Mouse (Mus musculus) embryonic facial prominence, embryonic 15.5 days (tissue): ENCODE measurements around the gene Sema3a. TPM values are rescaled to one million over a fixed set of nuclear protein-coding genes. Genes with fewer than 3 reads are reported as not detected.
A peak's percentile ranks its signal among the peaks of the same experiment; 100 is the strongest.

Source experiments
- ATAC-seq: fragments of 200-750 bp; cut with Nextera tagmentation; 2 replicates; pipeline ENCODE4 v1.8.0; 2017; ENCODE audit warnings: low read depth, moderate TSS enrichment; ENCODE audit not compliant: insufficient number of reproducible peaks, low FRiP score, low TSS enrichment
- H3K27ac ChIP-seq: fragments of 300-500 bp; sonication (generic); replicated peaks from 2 replicates; pipeline ENCODE4 v1.5.1; 2015; ENCODE audit warnings: mild to moderate bottlenecking, inconsistent platforms
- H3K27me3 ChIP-seq: fragments of 300-500 bp; sonication (generic); 2 replicates; pipeline ENCODE4 v1.6.1; 2015; ENCODE audit warnings: inconsistent platforms
- H3K36me3 ChIP-seq: fragments of 300-500 bp; sonication (generic); 2 replicates; pipeline ENCODE4 v1.6.1; 2015; ENCODE audit warnings: mild to moderate bottlenecking, inconsistent platforms
- H3K4me1 ChIP-seq: fragments of 300-500 bp; sonication (generic); 2 replicates; pipeline ENCODE4 v1.6.1; 2015; ENCODE audit warnings: inconsistent platforms
- H3K4me2 ChIP-seq: fragments of 300-500 bp; sonication (generic); replicated peaks from 2 replicates; pipeline ENCODE4 v1.6.1; 2015; ENCODE audit warnings: mild to moderate bottlenecking, inconsistent platforms
- H3K4me3 ChIP-seq: fragments of 300-500 bp; sonication (generic); replicated peaks from 2 replicates; pipeline ENCODE4 v1.5.1; 2015; ENCODE audit warnings: mild to moderate bottlenecking, inconsistent platforms
- H3K9ac ChIP-seq: fragments of 300-500 bp; sonication (generic); 2 replicates; pipeline ENCODE4 v1.6.1; 2015; ENCODE audit warnings: inconsistent platforms
- H3K9me3 ChIP-seq: fragments of 300-500 bp; sonication (generic); replicated peaks from 2 replicates; pipeline ENCODE4 v1.6.1; 2016; ENCODE audit warnings: inconsistent platforms
- WGBS: fragments of 180-500 bp; shearing (Covaris S2); methylation state at CpG from one replicate; pipeline ENCODE4 v1.1.7; 2015; 5-methylcytosine and 5-hydroxymethylcytosine counted together
- polyA plus RNA-seq: library from polyadenylated mRNA; unstranded; fragments of >200 nt; fragmentation: Nextera tagmentation; extraction: Ambion mirVana; gene quantifications from 2 replicates; pipeline ENCODE4 v1.2.1, GENCODE M21; 2015

Sema3a gene
- polyA plus RNA-seq: 31.7 and 32.1 TPM in 2 replicates

GRCm38 (mm10) chr5:13125241-13125692 lies at the start of gene Sema3a:
Sema3a (plus strand) TSS chr5:13125414.
- 6% methylated on average over 13 of the region's 13 CpGs for WGBS
- 0 out of 2 replicates have a peak, but pooled peaks cover 11% of the 10 kb centered on the region for H3K4me1 ChIP-seq
- ATAC-seq: peak; percentile 92
- peak within 1 kb of the TSS; percentile 76 for H3K27ac ChIP-seq
- H3K4me2 ChIP-seq: peak within 1 kb of the TSS; percentile 50
- H3K36me3 ChIP-seq: no peaks in the 10 kb centered on the region
- H3K4me3 ChIP-seq: peak within 1 kb of the TSS; percentile 42
- no peaks in the 10 kb centered on the region for H3K9me3 ChIP-seq
- H3K9ac ChIP-seq: peak within 1 kb of the TSS; percentile 7; the same call in 1 of the 2 replicates
- no peaks in the 10 kb centered on the region for H3K27me3 ChIP-seq

GRCm38 (mm10) chr5:13084777-13085439 lies 40.3 kb upstream of the Sema3a start:
- Histone ChIP-seq H3K9me3 (no peaks in the 10 kb centered on the region), H3K4me1 (no peaks in the 10 kb centered on the region), H3K4me2 (no peak overlapping the region), H3K27ac (no peak overlapping the region), H3K4me3 (no peak overlapping the region), H3K27me3 (no peaks in the 10 kb centered on the region), H3K36me3 (no peaks in the 10 kb centered on the region), H3K9ac (no peak overlapping the region)
- WGBS: 33% methylated on average over 6 of the region's 6 CpGs
- no peak for ATAC-seq

GRCm38 (mm10) chr5:13090431-13090830 lies 34.8 kb upstream of the Sema3a start:
- no peak for ATAC-seq
- Histone ChIP-seq H3K4me1 (no peaks in the 10 kb centered on the region), H3K4me2 (no peak overlapping the region), H3K27ac (no peak overlapping the region), H3K4me3 (no peak overlapping the region), H3K9ac (no peak overlapping the region), H3K27me3 (no peaks in the 10 kb centered on the region), H3K36me3 (no peaks in the 10 kb centered on the region), H3K9me3 (no peaks in the 10 kb centered on the region)
- 78% methylated on average over 1 of the region's 1 CpGs for WGBS

GRCm38 (mm10) chr5:13109522-13109921 lies 15.7 kb upstream of the Sema3a start:
- H3K4me2 ChIP-seq: no peak overlapping the region
- ATAC-seq: no peak

GRCm38 (mm10) chr5:13117236-13117635 lies 8.0 kb upstream of the Sema3a start:
- ATAC-seq: no peak
- WGBS: 77% methylated on average over 8 of the region's 8 CpGs
- no peak overlapping the region for H3K4me3 ChIP-seq
- no peaks in the 10 kb centered on the region for H3K36me3 ChIP-seq
- H3K9ac ChIP-seq: no peak overlapping the region
- no peaks in the 10 kb centered on the region for H3K4me1 ChIP-seq
- no peaks in the 10 kb centered on the region for H3K27me3 ChIP-seq
- H3K27ac ChIP-seq: no peak overlapping the region
- H3K9me3 ChIP-seq: no peaks in the 10 kb centered on the region
- no peak overlapping the region for H3K4me2 ChIP-seq

More at GRCm38 (mm10) chr5:13109522-13109921, 15.7 kb upstream of the Sema3a start:
- H3K27ac ChIP-seq: no peak overlapping the region
- no peaks in the 10 kb centered on the region for H3K36me3 ChIP-seq
- WGBS: 38% methylated on average over 2 of the region's 2 CpGs
- no peaks in the 10 kb centered on the region for H3K9me3 ChIP-seq
- no peak overlapping the region for H3K4me3 ChIP-seq
- no peaks in the 10 kb centered on the region for H3K4me1 ChIP-seq
- H3K9ac ChIP-seq: no peak overlapping the region
- H3K27me3 ChIP-seq: no peaks in the 10 kb centered on the region

GRCm38 (mm10) chr5:13125757-13126156 lies 543 bp downstream of the Sema3a start:
- peak overlapping the region; percentile 42 for H3K4me3 ChIP-seq
- no peaks in the 10 kb centered on the region for H3K9me3 ChIP-seq
- 0 out of 2 replicates have a peak, but pooled peaks cover 11% of the 10 kb centered on the region for H3K4me1 ChIP-seq
- no peaks in the 10 kb centered on the region for H3K27me3 ChIP-seq
- no peaks in the 10 kb centered on the region for H3K36me3 ChIP-seq
- WGBS: 10% methylated on average over 9 of the region's 9 CpGs
- ATAC-seq: peak; percentile 59; the same call in 1 of the 2 replicates
- H3K4me2 ChIP-seq: peak overlapping the region; percentile 50
- H3K9ac ChIP-seq: peak overlapping the region; percentile 7; the same call in 1 of the 2 replicates
- H3K27ac ChIP-seq: peak overlapping the region; percentile 76

GRCm38 (mm10) chr5:13126196-13126595 lies 982 bp downstream of the Sema3a start:
- Histone ChIP-seq H3K4me2 (peak overlapping the region; percentile 50), H3K9ac (no peak overlapping the region), H3K27ac (peak overlapping the region; percentile 76), H3K27me3 (no peaks in the 10 kb centered on the region), H3K4me1 (0 out of 2 replicates have a peak, but pooled peaks cover 11% of the 10 kb centered on the region), H3K9me3 (no peaks in the 10 kb centered on the region), H3K36me3 (no peaks in the 10 kb centered on the region), H3K4me3 (peak overlapping the region; percentile 42)
- ATAC-seq: no peak
- 17% methylated on average over 4 of the region's 4 CpGs for WGBS

GRCm38 (mm10) chr5:13127121-13127520 lies 1.9 kb downstream of the Sema3a start:
- ATAC-seq: no peak
- Histone ChIP-seq H3K4me1 (0 out of 2 replicates have a peak, but pooled peaks cover 11% of the 10 kb centered on the region), H3K27me3 (no peaks in the 10 kb centered on the region), H3K4me2 (0 out of 2 replicates have a peak overlapping the region, but pooled peaks have one; percentile 50), H3K4me3 (peak overlapping the region; percentile 11; the same call in 1 of the 2 replicates), H3K27ac (no peak overlapping the region), H3K36me3 (no peaks in the 10 kb centered on the region), H3K9ac (no peak overlapping the region), H3K9me3 (no peaks in the 10 kb centered on the region)
- 50% methylated on average over 3 of the region's 3 CpGs for WGBS

- 76% methylated on average over 7 of the region's 7 CpGs for WGBS
- Histone ChIP-seq H3K27ac (no peak overlapping the region), H3K9me3 (no peaks in the 10 kb centered on the region), H3K36me3 (no peaks in the 10 kb centered on the region), H3K4me3 (no peak overlapping the region), H3K9ac (no peak overlapping the region), H3K4me2 (no peak overlapping the region), H3K27me3 (no peaks in the 10 kb centered on the region), H3K4me1 (no peaks in the 10 kb centered on the region)
- ATAC-seq: no peak; the same call in 1 of the 2 replicates
Measured at GRCm38 (mm10) chr5:13144733-13145457, 19.7 kb downstream of the Sema3a start.

GRCm38 (mm10) chr5:13149909-13150308 lies 24.7 kb downstream of the Sema3a start:
- Histone ChIP-seq H3K9ac (no peak overlapping the region), H3K4me3 (no peak overlapping the region), H3K9me3 (no peaks in the 10 kb centered on the region), H3K4me1 (no peaks in the 10 kb centered on the region), H3K27ac (no peak overlapping the region), H3K36me3 (no peaks in the 10 kb centered on the region), H3K27me3 (no peaks in the 10 kb centered on the region), H3K4me2 (no peak overlapping the region)
- no peak for ATAC-seq
- WGBS: 68% methylated on average over 5 of the region's 5 CpGs

GRCm38 (mm10) chr5:13151002-13151401 lies 25.8 kb downstream of the Sema3a start:
- Histone ChIP-seq H3K36me3 (no peaks in the 10 kb centered on the region), H3K4me3 (no peak overlapping the region), H3K4me2 (no peak overlapping the region), H3K4me1 (no peaks in the 10 kb centered on the region), H3K9me3 (no peaks in the 10 kb centered on the region), H3K27me3 (no peaks in the 10 kb centered on the region), H3K27ac (no peak overlapping the region), H3K9ac (no peak overlapping the region)
- WGBS: 72% methylated on average over 2 of the region's 2 CpGs
- ATAC-seq: no peak
